Mouse (Mus musculus): ENCODE results near the gene Stim1. TPM values are rescaled to one million over a fixed set of nuclear protein-coding genes. Genes with fewer than 3 reads are reported as not detected.

Stim1 gene
- polyA plus RNA-seq, 1 experiment = 37.0 TPM

DNA sequence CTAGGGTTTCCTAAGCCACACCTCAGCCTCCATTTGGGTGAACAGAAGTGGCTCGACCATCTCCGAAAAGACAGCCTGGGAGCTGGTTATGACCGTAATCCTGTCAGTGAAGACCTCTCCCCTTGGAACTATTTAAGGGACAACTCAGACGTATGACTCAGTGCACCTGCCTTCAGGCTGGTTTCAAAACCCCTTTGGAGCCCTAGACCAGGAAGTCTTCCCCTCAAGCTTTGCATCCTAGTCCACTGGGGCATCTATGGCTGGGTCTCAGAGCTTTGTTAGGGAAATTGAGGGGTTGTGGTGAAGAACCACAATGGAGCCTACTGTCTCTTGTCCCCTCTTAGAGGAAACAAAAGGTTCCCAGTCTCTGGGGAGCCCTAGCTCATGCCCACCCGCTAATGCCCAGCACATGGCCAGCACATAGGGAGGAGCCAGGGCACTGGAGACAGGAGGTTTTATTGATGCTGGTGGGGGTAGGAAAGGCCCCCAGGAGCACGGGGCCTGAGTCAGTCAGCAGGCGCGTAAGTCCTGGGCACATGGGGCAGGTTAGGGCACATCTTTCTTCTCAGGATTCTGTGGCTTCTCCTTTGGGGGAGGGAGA lies 28.8 kb upstream of the Stim1 start:
- H3K27me3 ChIP-seq (ENCODE audit: control insufficient read depth, insufficient read depth, insufficient read length) = no peaks in the 10 kb centered on the region
- no peak overlapping the region for H3ac ChIP-seq (ENCODE audit: control insufficient read depth, insufficient read length)
- H3K4me2 ChIP-seq (ENCODE audit: low read depth) = no peak overlapping the region
- H3K79me2 ChIP-seq (ENCODE audit: control insufficient read depth, insufficient read depth) = peaks cover 23% of the 10 kb centered on the region
- peaks cover 10% of the 10 kb centered on the region for H3K36me3 ChIP-seq (ENCODE audit: control insufficient read depth, insufficient read depth)
- TF ChIP-seq POLR2A (IDR thresholded peaks at IDR 0.05; ENCODE audit: insufficient read length, low read depth) (no peak), MAX (IDR thresholded peaks at IDR 0.05; ENCODE audit: low read depth) (no peak), MYOG (IDR thresholded peaks at IDR 0.05; ENCODE audit: control insufficient read depth in 1 of 3, insufficient read depth in 1 of 3, insufficient read length in 2 of 3, low read depth in 2 of 3) (no peak), USF1 (IDR thresholded peaks at IDR 0.05; ENCODE audit: low read depth) (no peak), TCF3 (IDR thresholded peaks at IDR 0.05; ENCODE audit: insufficient read length, low read depth) (no peak), E2F4 (IDR thresholded peaks at IDR 0.05; ENCODE audit: insufficient read depth) (no peak), SRF (IDR thresholded peaks at IDR 0.05; ENCODE audit: control insufficient read depth, insufficient read length, low read depth) (no peak), TCF12 (IDR thresholded peaks at IDR 0.05; ENCODE audit: insufficient read depth, poor library complexity, severe bottlenecking) (no peak), CEBPB (IDR thresholded peaks at IDR 0.05; ENCODE audit: insufficient read depth, poor library complexity, severe bottlenecking) (no peak), REST (IDR thresholded peaks at IDR 0.05; ENCODE audit: insufficient read depth, insufficient read length) (no peak), POLR2AphosphoS2 (IDR thresholded peaks at IDR 0.05; ENCODE audit: insufficient read length, low read depth) (no peak), MYOD1 (IDR thresholded peaks at IDR 0.05; ENCODE audit: control insufficient read depth in 1 of 3, insufficient read length in 2 of 3, low read depth in 2 of 3) (no peak)
- H3K4me3 ChIP-seq = no peak overlapping the region

- no peak overlapping the region for H3K4me3 ChIP-seq
- H3K36me3 ChIP-seq (ENCODE audit: control insufficient read depth, insufficient read depth) = peaks cover 10% of the 10 kb centered on the region
- H3K4me2 ChIP-seq (ENCODE audit: low read depth) = no peak overlapping the region
- H3K27me3 ChIP-seq (ENCODE audit: control insufficient read depth, insufficient read depth, insufficient read length) = no peaks in the 10 kb centered on the region
- peaks cover 31% of the 10 kb centered on the region for H3K79me2 ChIP-seq (ENCODE audit: control insufficient read depth, insufficient read depth)
- H3ac ChIP-seq (ENCODE audit: control insufficient read depth, insufficient read length) = no peak overlapping the region
- TF ChIP-seq MAX (IDR thresholded peaks at IDR 0.05; ENCODE audit: low read depth) = no peak
- no peak for TF ChIP-seq POLR2AphosphoS2 (IDR thresholded peaks at IDR 0.05; ENCODE audit: insufficient read length, low read depth)
- no peak for TF ChIP-seq TCF3 (IDR thresholded peaks at IDR 0.05; ENCODE audit: insufficient read length, low read depth)
- no peak for TF ChIP-seq TCF12 (IDR thresholded peaks at IDR 0.05; ENCODE audit: insufficient read depth, poor library complexity, severe bottlenecking)
- TF ChIP-seq MYOG (IDR thresholded peaks at IDR 0.05; ENCODE audit: control insufficient read depth in 1 of 3, insufficient read depth in 1 of 3, insufficient read length in 2 of 3, low read depth in 2 of 3) = no peak
- no peak for TF ChIP-seq CEBPB (IDR thresholded peaks at IDR 0.05; ENCODE audit: insufficient read depth, poor library complexity, severe bottlenecking)
- no peak for TF ChIP-seq MYOD1 (IDR thresholded peaks at IDR 0.05; ENCODE audit: control insufficient read depth in 1 of 3, insufficient read length in 2 of 3, low read depth in 2 of 3)
These were observed 28.0 kb upstream of the Stim1 start for GRCm38 (mm10) chr7:102239591-102239990.

GRCm38 (mm10) chr7:102242371-102242770 lies 25.2 kb upstream of the Stim1 start:
- Histone ChIP-seq H3K27me3 (ENCODE audit: control insufficient read depth, insufficient read depth, insufficient read length) (no peaks in the 10 kb centered on the region), H3ac (ENCODE audit: control insufficient read depth, insufficient read length) (no peak overlapping the region), H3K4me3 (no peak overlapping the region), H3K4me2 (ENCODE audit: low read depth) (no peak overlapping the region), H3K79me2 (ENCODE audit: control insufficient read depth, insufficient read depth) (peaks cover 58% of the 10 kb centered on the region), H3K36me3 (ENCODE audit: control insufficient read depth, insufficient read depth) (peaks cover 7% of the 10 kb centered on the region)
- TF ChIP-seq MYOD1 (IDR thresholded peaks at IDR 0.05; ENCODE audit: control insufficient read depth in 1 of 3, insufficient read length in 2 of 3, low read depth in 2 of 3) (no peak), REST (IDR thresholded peaks at IDR 0.05; ENCODE audit: insufficient read depth, insufficient read length) (no peak), POLR2AphosphoS2 (IDR thresholded peaks at IDR 0.05; ENCODE audit: insufficient read length, low read depth) (no peak), TCF12 (IDR thresholded peaks at IDR 0.05; ENCODE audit: insufficient read depth, poor library complexity, severe bottlenecking) (no peak), CEBPB (IDR thresholded peaks at IDR 0.05; ENCODE audit: insufficient read depth, poor library complexity, severe bottlenecking) (no peak), POLR2A (IDR thresholded peaks at IDR 0.05; ENCODE audit: insufficient read length, low read depth) (no peak), TCF3 (IDR thresholded peaks at IDR 0.05; ENCODE audit: insufficient read length, low read depth) (no peak), MAX (IDR thresholded peaks at IDR 0.05; ENCODE audit: low read depth) (no peak), MYOG (IDR thresholded peaks at IDR 0.05; ENCODE audit: control insufficient read depth in 1 of 3, insufficient read depth in 1 of 3, insufficient read length in 2 of 3, low read depth in 2 of 3) (no peak), E2F4 (IDR thresholded peaks at IDR 0.05; ENCODE audit: insufficient read depth) (no peak), USF1 (IDR thresholded peaks at IDR 0.05; ENCODE audit: low read depth) (no peak), SRF (IDR thresholded peaks at IDR 0.05; ENCODE audit: control insufficient read depth, insufficient read length, low read depth) (no peak)

- H3ac ChIP-seq (ENCODE audit: control insufficient read depth, insufficient read length) = no peak overlapping the region
- H3K4me3 ChIP-seq = no peak overlapping the region
- no peak overlapping the region for H3K4me2 ChIP-seq (ENCODE audit: low read depth)
- TF ChIP-seq MYOG (IDR thresholded peaks at IDR 0.05; ENCODE audit: control insufficient read depth in 1 of 3, insufficient read depth in 1 of 3, insufficient read length in 2 of 3, low read depth in 2 of 3) (no peak), CEBPB (IDR thresholded peaks at IDR 0.05; ENCODE audit: insufficient read depth, poor library complexity, severe bottlenecking) (no peak), SRF (IDR thresholded peaks at IDR 0.05; ENCODE audit: control insufficient read depth, insufficient read length, low read depth) (no peak), MAX (IDR thresholded peaks at IDR 0.05; ENCODE audit: low read depth) (no peak)
- peaks cover 6% of the 10 kb centered on the region for H3K36me3 ChIP-seq (ENCODE audit: control insufficient read depth, insufficient read depth)
- peaks cover 64% of the 10 kb centered on the region for H3K79me2 ChIP-seq (ENCODE audit: control insufficient read depth, insufficient read depth)
- H3K27me3 ChIP-seq (ENCODE audit: control insufficient read depth, insufficient read depth, insufficient read length) = no peaks in the 10 kb centered on the region
These were observed 24.7 kb upstream of the Stim1 start for GRCm38 (mm10) chr7:102242917-102243316.

- H3K4me2 ChIP-seq (ENCODE audit: low read depth) = no peak overlapping the region
- TF ChIP-seq CEBPB (IDR thresholded peaks at IDR 0.05; ENCODE audit: insufficient read depth, poor library complexity, severe bottlenecking) (no peak), POLR2A (IDR thresholded peaks at IDR 0.05; ENCODE audit: insufficient read length, low read depth) (no peak), SRF (IDR thresholded peaks at IDR 0.05; ENCODE audit: control insufficient read depth, insufficient read length, low read depth) (no peak), MYOG (IDR thresholded peaks at IDR 0.05; ENCODE audit: control insufficient read depth in 1 of 3, insufficient read depth in 1 of 3, insufficient read length in 2 of 3, low read depth in 2 of 3) (no peak), MAX (IDR thresholded peaks at IDR 0.05; ENCODE audit: low read depth) (no peak), REST (IDR thresholded peaks at IDR 0.05; ENCODE audit: insufficient read depth, insufficient read length) (no peak), E2F4 (IDR thresholded peaks at IDR 0.05; ENCODE audit: insufficient read depth) (no peak), USF1 (IDR thresholded peaks at IDR 0.05; ENCODE audit: low read depth) (no peak), TCF3 (IDR thresholded peaks at IDR 0.05; ENCODE audit: insufficient read length, low read depth) (no peak), POLR2AphosphoS2 (IDR thresholded peaks at IDR 0.05; ENCODE audit: insufficient read length, low read depth) (no peak), TCF12 (IDR thresholded peaks at IDR 0.05; ENCODE audit: insufficient read depth, poor library complexity, severe bottlenecking) (no peak), MYOD1 (IDR thresholded peaks at IDR 0.05; ENCODE audit: control insufficient read depth in 1 of 3, insufficient read length in 2 of 3, low read depth in 2 of 3) (no peak)
- H3K79me2 ChIP-seq (ENCODE audit: control insufficient read depth, insufficient read depth) = peaks cover 73% of the 10 kb centered on the region
- peaks cover 6% of the 10 kb centered on the region for H3K36me3 ChIP-seq (ENCODE audit: control insufficient read depth, insufficient read depth)
- no peaks in the 10 kb centered on the region for H3K27me3 ChIP-seq (ENCODE audit: control insufficient read depth, insufficient read depth, insufficient read length)
- no peak overlapping the region for H3ac ChIP-seq (ENCODE audit: control insufficient read depth, insufficient read length)
- no peak overlapping the region for H3K4me3 ChIP-seq
These were observed 23.7 kb upstream of the Stim1 start for GRCm38 (mm10) chr7:102243870-102244269.

All from myocyte (in vitro differentiated cells).